Mouse (Mus musculus): ENCODE data around the gene Ddx55. TPM values are rescaled to one million over a fixed set of nuclear protein-coding genes. Genes with fewer than 3 reads are reported as not detected.

Gene Ddx55
- total RNA-seq (2021), result 10 to 100 TPM; 26.4 to 30.2 TPM
- long read RNA-seq, transcript Ddx55-201 (14 exons, 2,799 nt), result major isoform, 7 of 17 reads
- long read RNA-seq, partial matches to known transcripts, result 7 of 17 reads
- long read RNA-seq, other reads (novel, unspliced or antisense), result 3 of 17 reads

DNA sequence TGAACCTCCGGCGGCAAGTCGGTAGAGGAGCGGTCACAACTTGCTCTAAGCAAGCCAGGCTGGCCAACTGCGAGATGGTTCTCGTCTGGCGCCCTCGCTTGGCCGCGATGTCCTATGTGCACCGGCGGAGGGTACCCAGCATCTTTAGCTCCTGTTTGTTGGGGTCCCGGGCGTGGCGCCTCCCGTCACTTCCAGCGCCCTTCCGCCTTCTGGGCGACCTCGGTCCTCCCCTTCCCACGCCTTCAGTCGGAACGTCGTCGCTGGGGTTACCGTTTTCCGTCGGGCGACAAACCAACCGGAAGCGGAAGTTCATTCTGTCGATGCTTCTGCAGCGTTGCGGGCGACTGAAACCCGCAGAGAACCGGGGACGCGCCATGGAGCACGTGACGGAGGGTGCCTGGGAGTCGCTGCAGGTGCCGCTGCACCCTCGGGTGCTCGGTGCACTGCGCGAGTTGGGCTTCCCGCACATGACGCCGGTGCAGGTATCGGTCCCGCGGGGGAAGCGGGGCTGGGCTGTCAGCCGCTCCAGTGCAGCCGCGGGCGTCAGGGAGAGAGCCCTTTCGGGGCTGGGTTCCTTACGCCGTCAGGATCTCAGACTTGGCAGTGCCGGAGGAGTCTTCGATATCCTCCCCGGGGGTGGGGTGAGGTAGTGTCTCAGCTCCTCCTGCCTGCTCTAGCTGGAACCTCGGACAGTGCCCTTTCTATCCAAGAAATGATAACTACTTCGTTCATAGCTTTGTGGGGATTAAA is at the start of gene Ddx55:
Gene Ddx55, plus strand, starts transcription at position 307 of the 750 bp plus-strand sequence.
- peak; percentile 91 to 93 for DNase-seq (ENCODE audit: low spot score in 2 of 2)

DNA sequence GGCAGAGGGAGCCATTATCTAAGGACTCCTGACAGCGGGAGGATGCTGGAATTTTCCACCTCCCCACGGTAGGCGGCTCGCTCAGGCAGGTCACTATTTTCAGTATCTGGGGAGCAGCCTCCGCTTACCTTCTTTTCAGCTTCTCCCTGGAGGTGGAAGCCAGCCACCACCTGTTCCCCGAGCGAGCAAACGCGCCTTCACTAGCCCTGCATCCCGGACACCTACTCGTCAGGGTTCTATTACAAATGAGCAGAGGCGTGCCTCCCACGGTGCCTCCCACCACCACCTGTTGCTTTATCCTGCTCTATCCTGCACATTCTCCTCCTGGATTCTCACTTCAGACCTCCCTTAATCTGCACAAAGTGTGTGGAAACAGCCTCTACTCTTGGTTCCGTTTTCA is 48.9 kb upstream of the Ddx55 start:
- no peak for DNase-seq (ENCODE audit: low spot score in 2 of 2)

DNA sequence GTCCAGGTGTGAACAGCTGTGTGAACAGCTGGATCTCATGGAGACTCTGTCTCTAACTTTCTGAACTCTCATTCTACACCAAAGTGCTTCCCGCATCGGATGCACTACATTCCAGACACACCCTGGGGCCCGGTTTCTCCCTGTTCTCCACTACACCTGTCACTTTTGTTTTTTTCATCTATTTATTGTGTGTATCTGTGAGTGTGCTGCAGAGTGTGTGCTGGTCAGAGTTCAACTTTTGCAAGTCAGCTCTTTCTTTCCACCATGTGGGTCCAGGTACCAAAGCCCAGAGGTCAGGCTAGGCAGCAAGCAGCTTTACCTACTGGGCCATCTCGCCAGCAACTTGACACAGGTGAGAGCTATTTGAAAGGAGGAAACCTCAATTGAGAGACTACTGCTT is 47.4 kb upstream of the Ddx55 start:
- no peak for DNase-seq (ENCODE audit: low spot score in 2 of 2)

DNA sequence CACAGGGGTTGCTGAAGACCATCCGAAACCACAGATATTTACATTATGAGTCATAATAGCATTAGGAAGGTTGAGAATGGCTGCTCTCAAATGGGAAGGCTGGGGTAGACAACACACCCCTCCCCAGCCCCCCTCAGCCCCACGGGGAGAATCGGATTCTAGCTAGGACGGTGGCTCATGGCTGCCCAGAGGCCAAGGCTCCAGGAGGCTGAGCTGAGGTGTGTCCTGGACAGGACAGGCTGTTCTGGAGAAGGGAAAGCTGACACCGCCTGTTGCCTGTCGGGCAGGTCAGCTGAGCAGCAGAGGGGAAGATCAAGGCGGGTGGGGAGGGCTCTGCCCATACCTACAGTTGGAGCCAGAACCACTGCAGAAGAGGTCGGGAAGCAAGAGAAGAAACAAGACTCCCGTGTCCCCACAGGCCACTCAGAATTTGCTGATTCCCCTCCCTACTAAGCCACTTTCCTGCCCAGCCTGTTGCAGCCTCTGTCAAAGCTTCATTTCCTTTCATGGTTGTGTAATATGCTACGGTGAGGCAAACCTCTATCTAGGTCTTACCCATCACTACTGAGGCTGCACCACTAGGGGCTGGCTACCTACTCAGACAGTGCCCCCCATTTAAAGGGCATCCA is 45.8 kb upstream of the Ddx55 start:
- no peak for DNase-seq (ENCODE audit: low spot score in 2 of 2)

DNA sequence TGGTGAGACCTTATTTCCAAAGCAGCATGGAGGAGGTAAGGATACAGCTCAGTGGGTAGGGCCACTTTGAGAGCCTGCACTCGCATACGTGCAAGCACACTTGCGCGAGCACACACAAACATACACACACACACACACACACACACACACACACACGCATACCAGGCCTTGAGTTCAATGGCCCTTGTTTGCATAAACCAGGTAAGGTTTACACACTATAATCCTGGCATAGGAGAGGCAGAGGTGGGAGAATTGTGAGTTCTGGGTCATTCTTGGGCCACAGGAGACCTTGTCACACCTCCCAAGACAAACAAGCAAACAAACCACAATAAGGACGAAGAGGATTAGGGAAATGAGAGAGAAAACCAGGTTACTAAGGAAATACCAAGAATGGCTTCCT is 43.5 kb upstream of the Ddx55 start:
- no peak for DNase-seq (ENCODE audit: low spot score in 2 of 2)

DNA sequence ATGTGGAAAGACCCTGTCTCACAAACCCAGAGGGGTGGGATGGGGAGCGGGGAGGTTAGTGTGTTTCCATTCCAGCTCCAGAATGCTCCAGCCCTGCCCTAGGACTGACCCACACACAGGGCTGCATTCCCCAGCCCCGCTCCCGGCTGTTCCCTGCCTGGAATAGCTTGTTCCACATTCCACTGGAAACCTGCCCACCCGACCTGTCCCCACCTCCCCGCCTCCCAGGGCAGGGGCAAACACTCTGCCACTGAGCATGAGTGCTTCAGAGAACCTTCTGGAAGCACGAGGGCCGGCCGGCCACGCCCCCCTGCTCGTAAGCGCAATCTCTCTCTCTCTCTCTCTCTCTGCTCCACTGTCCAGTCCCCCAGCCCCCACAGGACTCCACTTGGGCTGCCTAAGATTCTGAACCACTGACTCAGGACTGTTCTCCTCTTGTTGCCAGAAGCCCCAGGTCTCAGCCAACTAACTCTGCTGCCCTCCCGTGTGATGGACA is 42.9 kb upstream of the Ddx55 start:
- DNase-seq (ENCODE audit: low spot score in 2 of 2), result no peak

DNA sequence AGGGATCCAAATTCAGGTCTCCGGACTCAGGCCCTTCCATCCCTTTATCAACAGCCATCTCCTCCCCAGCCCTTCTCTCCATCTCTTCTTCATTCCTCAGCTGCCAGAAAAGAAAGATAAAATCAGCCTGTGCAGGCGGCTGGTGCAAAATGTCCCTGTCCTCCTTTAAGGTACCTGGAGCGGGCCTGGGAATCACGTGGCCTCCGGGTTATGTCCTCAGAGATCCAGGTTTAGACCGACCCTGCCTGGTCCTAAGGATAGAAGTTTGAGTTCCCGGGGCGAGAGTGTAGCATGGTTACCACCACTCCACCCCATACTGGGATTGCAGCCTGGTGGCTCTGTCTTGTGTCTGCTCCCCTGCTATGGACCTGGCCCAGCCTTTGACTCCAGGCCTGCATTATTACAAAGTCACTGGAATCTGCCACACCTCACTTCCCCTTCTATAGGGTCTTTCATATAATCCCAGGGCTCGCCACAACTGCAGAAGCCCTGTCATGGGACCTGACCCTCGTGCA is 42.1 kb upstream of the Ddx55 start:
- no peak for DNase-seq (ENCODE audit: low spot score in 2 of 2)

DNA sequence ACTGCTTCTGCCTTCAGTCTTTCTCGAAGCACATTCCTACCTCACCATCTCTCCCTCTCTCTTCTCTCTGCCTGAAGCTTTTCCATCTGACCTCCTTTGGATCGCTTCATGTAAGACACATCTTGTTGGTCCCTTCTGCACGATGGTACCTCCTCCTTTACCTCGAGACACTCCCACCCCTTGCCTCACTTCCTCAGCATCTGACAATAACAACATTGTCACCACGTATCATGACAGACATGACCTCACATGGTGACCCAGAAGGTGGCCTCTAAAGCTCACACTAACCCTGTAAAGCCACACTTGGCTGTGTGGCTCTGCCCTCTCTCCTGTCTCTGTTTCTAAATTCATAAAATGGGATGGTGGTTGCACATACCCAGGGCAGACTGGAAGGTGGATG is 36.9 kb upstream of the Ddx55 start:
- DNase-seq (ENCODE audit: low spot score in 2 of 2), result no peak

DNA sequence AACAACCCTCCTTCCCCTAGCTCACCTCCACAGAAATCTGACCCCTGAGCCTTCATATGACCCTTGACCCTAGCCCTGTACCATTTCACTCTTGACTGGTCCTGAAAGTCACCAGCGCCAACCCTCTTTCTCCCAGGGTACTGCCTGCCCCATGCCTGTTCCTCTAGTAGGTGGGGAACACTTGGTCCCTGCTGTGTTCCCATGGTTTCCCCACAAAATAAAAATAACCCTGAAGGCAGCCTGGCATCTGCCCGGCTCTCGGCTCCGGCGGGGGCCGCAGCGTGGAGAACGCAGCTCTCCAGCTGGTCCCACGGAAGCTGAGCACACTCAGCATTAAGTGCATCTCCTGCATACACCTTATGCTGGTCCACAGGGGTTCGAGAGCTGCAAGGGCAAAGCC is 34.0 kb upstream of the Ddx55 start:
- DNase-seq (ENCODE audit: low spot score in 2 of 2), result peak; percentile 54 to 58

DNA sequence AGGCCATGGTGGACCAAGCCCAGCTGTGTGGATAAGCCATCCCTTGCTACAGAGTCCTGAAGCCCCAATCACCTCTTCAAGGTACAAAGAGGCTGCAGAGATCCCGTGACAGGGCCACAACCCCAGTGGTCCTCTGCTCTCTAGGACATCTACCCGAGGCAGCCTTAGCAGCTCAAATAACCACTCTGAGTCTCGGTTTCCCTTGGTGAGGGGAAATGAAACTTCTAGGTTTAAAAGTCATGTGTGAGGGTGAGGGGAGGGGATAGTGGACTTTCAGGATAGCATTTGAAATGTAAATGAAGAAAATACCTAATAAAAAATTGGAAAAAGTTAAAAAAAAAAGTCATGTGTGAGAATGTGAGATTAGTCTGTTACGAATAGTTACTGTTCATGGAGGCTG is 31.1 kb upstream of the Ddx55 start:
- no peak for DNase-seq (ENCODE audit: low spot score in 2 of 2)

DNA sequence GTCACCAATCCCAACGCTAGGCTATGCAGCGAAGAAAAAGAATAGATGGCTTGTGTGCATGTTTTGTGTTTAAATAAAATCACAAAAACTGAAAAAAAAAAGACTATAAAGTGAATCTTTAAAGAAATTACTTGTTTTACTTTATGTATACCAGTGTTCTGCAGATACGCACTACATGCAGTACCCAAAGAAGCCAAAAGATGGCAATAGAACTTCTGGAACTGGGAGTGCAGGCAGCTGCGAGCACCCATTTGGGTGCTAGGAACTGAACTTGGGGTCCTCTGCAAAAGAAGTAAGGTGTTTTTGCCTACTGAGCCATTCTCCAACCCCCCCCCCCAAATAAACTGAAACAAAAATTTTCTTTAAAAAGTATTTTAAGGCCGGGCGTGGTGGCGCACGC is 29.6 kb upstream of the Ddx55 start:
- no peak for DNase-seq (ENCODE audit: low spot score in 2 of 2)

DNA sequence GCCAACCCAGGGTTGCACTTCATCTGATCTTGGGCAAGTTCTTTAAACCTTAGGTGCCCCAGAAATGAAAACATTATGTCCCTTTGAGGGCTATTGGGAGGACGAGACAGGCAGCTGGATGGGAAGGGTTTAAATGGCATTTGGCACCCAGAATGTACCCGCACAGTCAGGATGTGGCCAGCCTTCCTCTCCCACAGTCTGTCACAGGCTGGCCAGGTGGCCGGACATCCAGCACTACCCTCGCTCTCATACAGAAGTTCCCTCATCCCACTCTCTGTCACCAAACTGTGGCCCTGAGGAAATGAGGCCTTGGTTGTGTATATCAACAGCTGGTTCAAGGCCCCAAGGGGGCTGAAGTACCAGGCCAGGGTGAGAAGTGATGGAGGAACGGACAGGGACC is 27.7 kb upstream of the Ddx55 start:
- DNase-seq (ENCODE audit: low spot score in 2 of 2), result no peak

DNA sequence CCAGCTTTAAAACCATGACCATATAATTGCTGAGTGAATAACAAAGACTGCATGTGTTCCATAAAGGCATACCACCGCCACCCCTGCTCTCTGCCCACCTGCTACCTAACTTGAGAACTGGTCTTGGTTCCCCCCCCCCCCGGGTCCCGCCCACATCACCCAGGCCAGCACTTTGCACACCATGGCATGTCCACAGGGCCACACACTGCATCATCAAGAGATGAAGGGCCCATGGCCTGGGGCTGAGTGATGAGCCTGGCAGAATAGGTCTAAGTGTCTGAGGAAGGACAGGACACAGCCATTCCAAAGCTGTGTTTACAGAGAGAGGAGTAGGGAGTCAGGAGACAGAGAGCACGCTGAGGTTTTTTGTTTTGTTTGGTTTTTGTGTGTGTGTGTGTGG is 24.3 kb upstream of the Ddx55 start:
- DNase-seq (ENCODE audit: low spot score in 2 of 2), result no peak

DNA sequence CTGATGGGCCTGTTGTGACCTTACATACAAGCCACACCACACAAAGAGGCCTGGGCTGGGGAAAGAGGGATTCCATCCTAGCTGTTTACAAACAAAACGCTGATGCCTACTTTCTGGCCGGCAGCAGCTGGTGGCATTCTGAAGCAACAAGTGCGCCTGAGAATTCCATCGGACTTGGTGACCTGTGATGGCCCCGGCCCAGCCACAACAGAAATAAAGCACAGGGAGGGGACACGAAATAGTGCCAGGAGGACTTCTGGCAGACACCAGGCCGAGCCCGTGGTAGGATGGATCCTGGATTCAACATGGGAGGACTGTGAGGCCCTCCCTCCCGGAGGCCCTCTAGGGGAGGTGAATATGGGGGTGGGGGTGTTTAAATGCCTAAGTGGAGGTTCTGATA is 23.9 kb upstream of the Ddx55 start:
- no peak for DNase-seq (ENCODE audit: low spot score in 2 of 2)

DNA sequence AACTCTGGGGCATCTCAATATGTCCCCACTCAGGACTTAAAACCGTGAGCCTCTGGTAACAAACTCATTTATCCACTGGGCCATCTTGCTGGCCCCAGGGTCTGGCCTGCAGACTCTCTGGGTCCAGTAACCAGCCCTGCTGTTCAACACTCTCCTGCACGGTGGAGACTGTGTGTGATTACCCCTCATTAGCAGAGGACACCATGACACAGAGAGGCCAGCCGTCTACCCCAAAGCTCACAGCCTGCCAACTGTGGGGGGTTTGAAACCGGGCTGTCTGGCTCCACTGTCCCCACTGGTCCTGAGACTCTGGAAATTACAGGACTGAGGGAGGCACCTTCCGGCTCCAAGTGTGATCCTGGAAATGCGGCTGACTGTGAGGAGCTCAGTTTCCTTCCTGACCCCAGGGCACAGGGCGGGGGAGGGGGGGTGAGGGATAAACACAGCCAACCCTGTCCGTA is 23.4 kb upstream of the Ddx55 start:
- no peak for DNase-seq (ENCODE audit: low spot score in 2 of 2)

DNA sequence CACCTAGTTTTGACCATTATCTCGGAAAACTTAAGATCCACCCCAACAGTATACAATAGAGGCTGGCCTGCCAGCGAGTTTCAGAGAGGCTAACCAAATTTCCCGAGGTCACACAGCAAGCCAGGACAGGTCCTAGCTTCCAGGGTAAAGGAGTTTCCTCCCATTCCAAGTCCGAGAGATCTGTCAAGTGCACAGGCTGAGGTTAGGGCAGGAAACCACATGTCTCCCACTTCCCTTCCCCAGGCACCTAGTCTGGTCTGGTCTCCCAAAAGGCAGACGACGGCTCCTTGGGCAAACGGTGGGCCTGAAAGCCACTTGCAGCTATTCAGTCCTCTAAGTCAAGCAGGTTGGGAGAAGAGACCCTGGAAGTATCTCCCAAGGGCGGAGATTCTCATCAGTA is 23.0 kb upstream of the Ddx55 start:
- DNase-seq (ENCODE audit: low spot score in 2 of 2), result no peak

DNA sequence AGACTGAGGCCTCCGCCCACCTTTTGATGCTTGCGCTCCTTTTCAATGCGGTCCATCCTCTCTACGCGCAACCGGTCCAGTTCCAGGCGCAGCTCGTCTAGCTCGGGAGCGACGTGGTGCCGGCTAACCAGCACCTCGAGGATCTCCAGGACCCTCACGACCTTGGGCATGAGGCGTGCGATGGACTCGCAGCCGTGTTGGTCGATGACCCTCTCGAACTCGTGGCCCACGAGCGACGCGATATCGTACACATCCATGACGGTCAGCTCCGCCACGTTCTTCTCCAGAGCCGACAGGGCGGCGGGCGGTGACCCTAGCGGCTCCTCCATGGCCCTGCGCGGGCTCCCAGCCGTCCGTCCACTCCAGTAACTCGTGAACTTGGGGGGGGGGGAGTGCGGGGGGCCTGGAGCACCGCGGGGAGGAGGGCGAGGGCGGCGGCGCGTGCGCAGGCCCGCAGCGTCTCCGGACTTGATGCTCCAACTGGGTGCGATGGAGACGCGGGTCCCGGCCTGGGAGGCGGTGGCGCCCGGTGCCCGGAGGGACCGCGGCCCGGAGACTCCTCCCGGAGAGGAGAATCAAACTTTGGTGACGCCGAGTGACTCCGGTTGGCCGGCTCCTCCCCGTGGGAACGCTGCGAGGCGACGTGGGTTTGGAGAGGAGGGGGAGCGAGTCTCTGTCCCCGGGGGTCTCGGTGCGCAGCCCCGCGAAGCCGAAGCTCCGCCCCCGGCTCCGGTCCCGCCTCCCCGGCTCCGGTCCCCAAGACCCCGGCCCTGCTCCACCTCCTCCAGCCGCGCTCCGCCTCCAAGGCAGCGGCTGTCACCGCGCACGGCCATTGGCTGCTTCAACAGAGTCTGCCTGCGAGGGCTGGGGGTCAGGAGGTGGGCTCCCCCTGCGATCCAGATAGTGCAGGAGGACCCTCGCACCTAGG is 21.7 kb upstream of the Ddx55 start, which contains the start of gene Rilpl1:
Gene Rilpl1, minus strand, starts transcription at position 737 of the 928 bp plus-strand sequence.
- DNase-seq (ENCODE audit: low spot score in 2 of 2), result peak; percentile 76 to 88

DNA sequence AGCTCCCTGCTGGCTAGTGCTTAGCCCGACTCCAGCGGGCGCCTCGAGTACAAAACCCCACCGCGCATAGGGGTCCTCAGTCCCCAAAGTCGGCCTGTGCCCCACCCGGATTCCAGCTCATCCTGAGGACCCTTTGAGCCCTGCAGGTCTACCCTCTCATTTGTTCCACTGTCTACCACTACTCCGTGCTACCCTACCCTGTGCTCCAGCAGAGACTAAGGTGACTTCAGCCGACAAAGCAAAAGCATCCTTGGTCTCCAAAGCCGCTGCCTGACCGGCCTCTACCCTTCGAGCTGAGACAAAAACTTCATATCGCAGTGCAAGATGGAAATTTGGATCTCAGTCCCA is 21.1 kb upstream of the Ddx55 start:
- DNase-seq (ENCODE audit: low spot score in 2 of 2), result no peak

DNA sequence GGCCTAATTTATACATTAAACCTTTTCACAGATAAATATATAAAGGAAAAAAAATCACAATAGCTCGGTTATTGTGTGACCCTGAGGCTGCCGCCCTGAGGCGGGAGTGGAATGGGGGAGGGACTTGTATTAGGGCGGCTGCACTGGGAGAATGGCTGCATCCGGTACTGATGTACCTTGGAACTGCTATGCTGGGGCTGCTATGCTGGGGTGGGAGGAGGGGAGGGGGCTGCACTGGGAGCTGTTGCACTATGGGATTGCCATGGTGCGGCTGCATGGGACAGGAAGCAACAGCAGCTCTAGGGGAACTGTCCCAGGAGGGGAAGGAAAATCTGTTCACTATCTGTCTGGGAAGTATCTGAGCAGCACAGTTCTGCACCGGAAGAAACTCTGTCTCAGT is 20.2 kb upstream of the Ddx55 start:
- DNase-seq (ENCODE audit: low spot score in 2 of 2), result no peak

DNA sequence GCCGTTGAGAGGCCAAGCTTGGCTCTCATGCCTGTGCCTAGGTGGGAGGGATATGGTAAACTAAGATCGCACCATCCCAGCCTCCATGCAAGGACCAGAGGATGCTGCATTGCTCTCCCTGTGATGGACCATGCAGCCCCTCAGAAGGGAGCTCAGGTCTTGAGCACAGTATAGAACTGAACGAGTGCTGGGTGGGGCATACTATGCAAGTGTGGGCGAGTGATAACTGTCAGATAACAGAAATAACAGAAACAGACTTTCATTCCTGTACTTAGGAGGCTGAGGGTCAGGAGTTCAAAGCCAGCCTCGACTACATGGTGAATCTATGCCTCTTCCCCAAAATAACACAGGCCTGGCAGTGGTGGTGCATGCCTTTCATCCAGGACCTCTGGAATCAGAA is 17.6 kb upstream of the Ddx55 start:
- no peak for DNase-seq (ENCODE audit: low spot score in 2 of 2)

DNA sequence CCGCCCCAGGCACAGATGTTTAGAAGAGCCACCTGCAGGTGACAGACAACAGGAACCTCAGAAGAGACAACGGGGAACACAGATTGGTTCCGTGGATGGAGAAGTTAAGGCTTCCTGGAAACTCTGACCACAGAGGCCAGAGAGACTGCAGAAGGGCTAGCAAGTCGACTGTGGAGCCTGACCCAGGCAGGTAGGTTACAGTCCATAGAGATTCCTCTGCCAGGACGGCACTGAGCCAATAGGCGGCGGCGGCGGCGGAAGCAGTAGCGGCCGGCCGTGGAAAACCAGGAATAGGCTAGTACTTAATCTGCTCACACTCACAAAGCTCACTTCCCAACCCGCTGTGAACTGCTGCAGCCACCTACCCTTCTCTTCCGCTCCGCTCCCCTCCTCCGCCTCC is 15.9 kb upstream of the Ddx55 start:
- DNase-seq (ENCODE audit: low spot score in 2 of 2), result peak in 1 of 2 experiments; percentile 36

Data from layer of hippocampus, postnatal 10 days (tissue).